Mouse (Mus musculus): ENCODE measurements around the gene Tjp1.

- TF ChIP-seq CTCF (IDR thresholded peaks at IDR 0.05; ENCODE audit: extremely low read depth, insufficient read depth, low read length) (no peak), POLR2A (IDR thresholded peaks at IDR 0.05; ENCODE audit: extremely low read depth, insufficient read depth, low read length) (no peak)
Measured at GRCm38 (mm10) chr7:65419012-65419411, 108.6 kb downstream of the Tjp1 start.
